Mouse (Mus musculus): Measurements from ENCODE around the gene Hoxa3.

- TF ChIP-seq TAL1 (IDR thresholded peaks at IDR 0.05; ENCODE audit: low read length): no peak
- TF ChIP-seq GATA1 (IDR thresholded peaks at IDR 0.05; ENCODE audit: low read length): no peak
Measured at GRCm38 (mm10) chr6:52170166-52170897, 42.8 kb downstream of the Hoxa3 start.

Measured in erythroblast, embryonic 14.5 days (primary cell).